Mouse (Mus musculus) spleen, adult 2 months (tissue): ENCODE data around the gene Nrip1.

ENCODE experiments used
- CTCF ChIP-seq: fragments of 200-500 bp; IDR thresholded peaks from 2 replicates; pipeline ENCODE4 v1.5.1; 2011; ENCODE audit warnings: mild to moderate bottlenecking, inconsistent platforms; ENCODE audit not compliant: insufficient read depth, insufficient read length, insufficient replicate concordance; ENCODE audit errors: extremely low read depth
- POLR2A ChIP-seq: fragments of 200-500 bp; IDR thresholded peaks from 2 replicates; pipeline ENCODE4 v1.6.1; 2011; ENCODE audit warnings: low read depth, low read length, inconsistent platforms

- TF ChIP-seq POLR2A (no peak), CTCF (no peak)
Observed at GRCm38 (mm10) chr16:76324411-76325314, 49.0 kb downstream of the Nrip1 start.
